Mouse (Mus musculus) spleen, adult 2 months (tissue): Measurements from ENCODE around the gene Pdzd7. TPM values are rescaled to one million over a fixed set of nuclear protein-coding genes. Genes with fewer than 3 reads are reported as not detected.

Experiments used
- DNase-seq, 2 experiments: peaks; one replicate each; pipeline versions ENCODE4 v3.0.0 to v3.0.0-alpha.2; 2012 to 2021; ENCODE audit warnings: low spot score in 2 of 2, low read depth in 1 of 2
- H3K27ac ChIP-seq: fragments of 200-500 bp; 2 replicates; pipeline ENCODE4 v1.5.1; 2012; ENCODE audit warnings: low read length, inconsistent platforms; ENCODE audit not compliant: insufficient read depth
- H3K27me3 ChIP-seq: fragments of 200-500 bp; 2 replicates; pipeline ENCODE4 v1.6.1; 2012; ENCODE audit warnings: mild to moderate bottlenecking, moderate library complexity, low read length, inconsistent platforms; ENCODE audit not compliant: control insufficient read depth, insufficient read depth
- H3K36me3 ChIP-seq: fragments of 200-500 bp; 2 replicates; pipeline ENCODE4 v1.6.1; 2012; ENCODE audit warnings: mild to moderate bottlenecking, low read length, inconsistent platforms; ENCODE audit not compliant: control insufficient read depth, insufficient read depth
- H3K4me1 ChIP-seq: fragments of 200-500 bp; 2 replicates; pipeline ENCODE4 v1.6.1; 2011; ENCODE audit warnings: inconsistent platforms; ENCODE audit not compliant: control insufficient read depth, insufficient read depth, insufficient read length
- H3K4me3 ChIP-seq: fragments of 200-500 bp; 2 replicates; pipeline ENCODE4 v1.5.1; 2011; ENCODE audit warnings: mild to moderate bottlenecking, inconsistent platforms; ENCODE audit not compliant: insufficient read depth, insufficient read length; ENCODE audit errors: extremely low read depth
- CTCF ChIP-seq: fragments of 200-500 bp; IDR thresholded peaks from 2 replicates; pipeline ENCODE4 v1.5.1; 2011; ENCODE audit warnings: mild to moderate bottlenecking, inconsistent platforms; ENCODE audit not compliant: insufficient read depth, insufficient read length, insufficient replicate concordance; ENCODE audit errors: extremely low read depth
- POLR2A ChIP-seq: fragments of 200-500 bp; IDR thresholded peaks from 2 replicates; pipeline ENCODE4 v1.6.1; 2011; ENCODE audit warnings: low read depth, low read length, inconsistent platforms
- WGBS: fragments of 180-500 bp; shearing (Covaris S2); methylation state at CpG from one replicate; pipeline ENCODE4 v1.1.7; 2018; 5-methylcytosine and 5-hydroxymethylcytosine counted together
- polyA plus RNA-seq: library from polyadenylated mRNA; depleted of rRNA; stranded (reverse); fragments of >200 nt; gene quantifications from 2 replicates; pipeline ENCODE4 v1.2.3, GENCODE M21; 2012; rRNA removed

The Pdzd7 gene
- polyA plus RNA-seq, 1 experiment, result 0.04 TPM

DNA sequence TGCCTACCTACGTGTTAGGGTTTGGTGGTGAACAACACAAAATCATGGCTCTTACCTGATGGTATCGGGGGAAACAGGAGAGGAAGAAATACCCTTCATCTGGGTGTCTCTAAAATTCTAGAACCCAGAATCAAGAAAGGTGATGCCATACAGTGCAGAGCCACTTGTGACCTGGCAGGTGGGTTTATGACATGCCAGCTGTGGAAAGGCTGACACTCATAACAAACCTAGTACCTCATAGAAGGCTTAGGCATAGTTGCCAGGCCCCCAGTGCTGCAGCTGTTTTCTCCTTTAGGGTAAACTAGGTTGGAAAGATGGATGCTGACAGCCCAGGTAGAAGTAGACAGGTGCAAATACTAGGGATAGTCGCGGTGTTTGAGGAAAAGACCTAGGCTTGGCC lies 61.1 kb downstream of the Pdzd7 start:
- peaks cover 6% of the 10 kb centered on the region for H3K27me3 ChIP-seq
- no peak for DNase-seq
- 94% methylated on average over 4 of the region's 4 CpGs for WGBS
- no peak overlapping the region for H3K4me3 ChIP-seq
- TF ChIP-seq POLR2A, result no peak
- H3K27ac ChIP-seq, result no peak overlapping the region
- peaks cover 4% of the 10 kb centered on the region; the same call in 1 of the 2 replicates for H3K4me1 ChIP-seq
- peaks cover 7% of the 10 kb centered on the region for H3K36me3 ChIP-seq

DNA sequence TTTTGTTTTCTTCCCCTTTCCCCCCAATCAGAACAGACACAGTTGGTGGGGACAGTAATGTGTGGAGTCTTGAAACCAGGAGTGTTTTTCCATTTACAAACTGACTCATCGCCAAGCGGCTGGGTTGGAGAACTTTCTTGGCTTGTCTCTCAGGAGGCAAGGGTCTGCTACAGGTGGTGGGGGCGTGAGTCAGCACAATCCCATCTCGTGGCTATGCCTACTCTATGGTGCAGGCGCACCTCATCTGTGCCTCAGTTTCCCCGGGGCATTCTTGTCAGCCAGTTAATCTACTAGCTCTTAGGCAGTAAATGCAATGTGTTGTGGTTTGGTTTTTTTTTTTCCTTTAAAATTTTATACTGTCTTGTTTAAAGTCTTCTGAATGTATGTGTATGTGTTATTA lies 62.2 kb downstream of the Pdzd7 start:
- WGBS, result 95% methylated on average over 6 of the region's 6 CpGs
- H3K36me3 ChIP-seq, result peaks cover 12% of the 10 kb centered on the region

DNA sequence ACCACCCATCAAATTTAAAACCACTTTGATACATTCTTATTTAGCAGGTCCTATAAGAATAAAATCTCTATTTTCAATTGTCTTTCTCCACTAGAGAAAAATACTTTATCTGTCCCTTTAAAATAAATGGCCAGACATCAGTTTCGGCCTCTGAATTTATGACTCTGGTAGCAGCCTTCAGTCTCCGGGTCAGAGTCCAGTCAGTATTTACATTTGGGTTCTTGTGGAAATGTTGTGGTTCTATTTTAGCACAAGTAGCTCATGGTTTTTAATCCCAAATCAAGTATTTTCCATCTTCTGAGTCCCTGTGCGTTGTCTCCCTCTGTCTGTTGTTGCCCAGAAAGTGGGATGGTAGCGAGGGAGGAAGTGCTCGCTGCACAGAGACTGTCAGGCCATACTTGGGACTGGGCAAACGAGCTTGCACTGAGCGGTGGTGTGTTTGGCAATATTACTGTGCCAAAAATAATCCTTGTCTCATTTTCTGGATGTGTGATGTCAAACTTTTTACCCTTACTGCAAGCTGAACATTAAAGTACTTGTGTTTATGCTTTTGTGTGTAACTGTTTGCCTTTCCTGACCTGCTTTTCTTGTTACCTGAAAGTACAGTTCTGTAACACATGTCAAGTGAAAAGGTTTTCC lies 62.9 kb downstream of the Pdzd7 start:
- no peak for DNase-seq
- Histone ChIP-seq H3K4me3 (no peak overlapping the region), H3K36me3 (peaks cover 17% of the 10 kb centered on the region), H3K4me1 (no peaks in the 10 kb centered on the region), H3K27me3 (no peaks in the 10 kb centered on the region), H3K27ac (no peak overlapping the region)
- 85% methylated on average over 7 of the region's 7 CpGs for WGBS
- TF ChIP-seq POLR2A, result no peak
- no peak for TF ChIP-seq CTCF

More for the DNA sequence above, 62.2 kb downstream of the Pdzd7 start:
- Histone ChIP-seq H3K27me3 (no peaks in the 10 kb centered on the region), H3K4me1 (no peaks in the 10 kb centered on the region), H3K4me3 (no peak overlapping the region), H3K27ac (no peak overlapping the region)
- no peak for DNase-seq
- TF ChIP-seq POLR2A, result no peak

DNA sequence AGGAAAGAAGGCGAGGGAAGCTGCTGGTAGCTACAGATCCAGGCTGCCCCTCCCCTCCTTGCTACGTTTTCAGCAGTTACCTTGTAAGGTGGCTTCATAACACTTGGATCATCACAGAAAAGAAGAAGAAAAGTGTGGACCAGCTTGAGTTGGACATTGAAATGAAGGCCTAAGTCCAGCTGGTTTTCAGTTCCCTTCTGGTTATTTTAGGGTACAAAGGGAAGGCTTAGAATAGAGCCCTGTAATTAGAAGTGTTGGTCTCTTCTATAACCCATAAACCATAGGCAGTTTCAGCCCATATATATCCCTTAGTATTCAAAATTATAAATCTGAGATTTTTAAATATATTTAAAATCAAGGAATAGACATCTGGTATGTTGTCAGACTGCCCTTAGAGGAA lies 64.7 kb downstream of the Pdzd7 start:
- peaks cover 25% of the 10 kb centered on the region for H3K36me3 ChIP-seq
- WGBS, result 79% methylated on average over 2 of the region's 2 CpGs
- no peak overlapping the region for H3K27ac ChIP-seq
- TF ChIP-seq POLR2A, result no peak
- TF ChIP-seq CTCF, result no peak
- no peaks in the 10 kb centered on the region for H3K27me3 ChIP-seq
- no peaks in the 10 kb centered on the region for H3K4me1 ChIP-seq
- H3K4me3 ChIP-seq, result no peak overlapping the region
- no peak for DNase-seq

DNA sequence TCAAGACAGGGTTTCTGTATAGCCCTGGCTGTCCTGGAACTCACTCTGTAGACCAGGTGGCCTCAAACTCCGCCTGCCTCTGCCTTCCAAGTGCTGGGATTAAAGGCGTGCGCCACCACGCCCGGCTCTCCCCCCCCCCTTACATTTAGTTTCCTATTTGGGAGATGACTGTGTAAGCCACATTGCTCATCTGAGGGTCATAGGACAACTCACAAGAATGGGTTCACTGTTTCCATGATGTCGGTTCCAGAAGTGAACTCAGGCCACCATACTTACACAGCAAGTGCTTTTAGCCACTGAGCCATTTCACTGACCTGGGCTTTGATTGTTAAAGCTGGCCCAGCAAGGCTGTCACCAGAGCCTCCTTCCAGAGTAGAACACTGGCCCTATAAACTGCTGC lies 68.4 kb downstream of the Pdzd7 start:
- Histone ChIP-seq H3K4me3 (no peak overlapping the region), H3K4me1 (no peaks in the 10 kb centered on the region), H3K36me3 (peaks cover 49% of the 10 kb centered on the region), H3K27me3 (no peaks in the 10 kb centered on the region), H3K27ac (no peak overlapping the region)
- TF ChIP-seq CTCF, result no peak
- no peak for TF ChIP-seq POLR2A
- 91% methylated on average over 6 of the region's 6 CpGs for WGBS
- DNase-seq, result no peak

Other genes with a start within 250 kb of the Pdzd7 start
- 26.8 and 92.8 TPM in 2 replicates for gene Slf2, start 114.6 kb downstream of the Pdzd7 start, polyA plus RNA-seq
- 1.3 and 1.6 TPM in 2 replicates for gene Sema4g, start 56.6 kb downstream of the Pdzd7 start, polyA plus RNA-seq
- 6.1 and 6.4 TPM in 2 replicates for gene Twnk, start 40.1 kb downstream of the Pdzd7 start, polyA plus RNA-seq
- gene Mrpl43, start 39.3 kb downstream of the Pdzd7 start, polyA plus RNA-seq, result 53.1 and 85.2 TPM in 2 replicates
- 23.3 and 25.9 TPM in 2 replicates for gene Lzts2, start 31.3 kb downstream of the Pdzd7 start, polyA plus RNA-seq
- 23.9 and 25.9 TPM in 2 replicates for gene Sfxn3, start 1.8 kb upstream of the Pdzd7 start, polyA plus RNA-seq
- gene Kazald1, start 29.5 kb upstream of the Pdzd7 start, polyA plus RNA-seq, result 63.8 and 81.4 TPM in 2 replicates
- gene Tlx1, start 105.0 kb upstream of the Pdzd7 start, polyA plus RNA-seq, result 37.3 and 51.1 TPM in 2 replicates
- gene Lbx1, start 190.1 kb upstream of the Pdzd7 start, polyA plus RNA-seq, result not detected in 2 replicates